Mouse (Mus musculus) kidney, embryonic 15.5 days (tissue): ENCODE data around the gene Nup210. TPM values are rescaled to one million over a fixed set of nuclear protein-coding genes. Genes with fewer than 3 reads are reported as not detected.
A peak's percentile ranks its signal among the peaks of the same experiment; 100 is the strongest.

Experiments used
- ATAC-seq: fragments of 200-750 bp; cut with Nextera tagmentation; replicated peaks from 2 replicates; pipeline ENCODE4 v1.8.0; 2017; ENCODE audit warnings: moderate TSS enrichment; ENCODE audit not compliant: low FRiP score
- H3K27ac ChIP-seq: fragments of 300-500 bp; sonication (generic); 2 replicates; pipeline ENCODE4 v1.5.1; 2015; ENCODE audit warnings: mild to moderate bottlenecking, inconsistent platforms
- H3K27me3 ChIP-seq: fragments of 300-500 bp; sonication (generic); 2 replicates; pipeline ENCODE4 v1.6.1; 2015; ENCODE audit warnings: inconsistent platforms
- H3K36me3 ChIP-seq: fragments of 300-500 bp; sonication (generic); 2 replicates; pipeline ENCODE4 v1.6.1; 2015; ENCODE audit warnings: inconsistent platforms
- H3K4me1 ChIP-seq: fragments of 300-500 bp; sonication (generic); 2 replicates; pipeline ENCODE4 v1.6.1; 2015; ENCODE audit warnings: inconsistent platforms
- H3K4me2 ChIP-seq: fragments of 300-500 bp; sonication (generic); 2 replicates; pipeline ENCODE4 v1.6.1; 2015; ENCODE audit warnings: moderate library complexity, mild to moderate bottlenecking, inconsistent platforms
- H3K4me3 ChIP-seq: fragments of 300-500 bp; sonication (generic); replicated peaks from 2 replicates; pipeline ENCODE4 v1.5.1; 2015; ENCODE audit warnings: mild to moderate bottlenecking, inconsistent platforms
- H3K9ac ChIP-seq: fragments of 300-500 bp; sonication (generic); 2 replicates; pipeline ENCODE4 v1.6.1; 2015; ENCODE audit warnings: mild to moderate bottlenecking, inconsistent platforms
- H3K9me3 ChIP-seq: fragments of 300-500 bp; sonication (generic); replicated peaks from 2 replicates; pipeline ENCODE4 v1.6.1; 2016; ENCODE audit warnings: inconsistent platforms
- WGBS: fragments of 180-500 bp; shearing (Covaris S2); methylation state at CpG from one replicate; pipeline ENCODE4 v1.1.7; 2015; ENCODE audit warnings: mixed read lengths; 5-methylcytosine and 5-hydroxymethylcytosine counted together
- polyA plus RNA-seq: library from polyadenylated mRNA; unstranded; fragments of >200 nt; fragmentation: Nextera tagmentation; extraction: Ambion mirVana; gene quantifications from 2 replicates; pipeline ENCODE4 v1.2.1, GENCODE M21; 2015

The Nup210 gene
- polyA plus RNA-seq, 1 experiment from 2014 or later: 24.2 TPM

DNA sequence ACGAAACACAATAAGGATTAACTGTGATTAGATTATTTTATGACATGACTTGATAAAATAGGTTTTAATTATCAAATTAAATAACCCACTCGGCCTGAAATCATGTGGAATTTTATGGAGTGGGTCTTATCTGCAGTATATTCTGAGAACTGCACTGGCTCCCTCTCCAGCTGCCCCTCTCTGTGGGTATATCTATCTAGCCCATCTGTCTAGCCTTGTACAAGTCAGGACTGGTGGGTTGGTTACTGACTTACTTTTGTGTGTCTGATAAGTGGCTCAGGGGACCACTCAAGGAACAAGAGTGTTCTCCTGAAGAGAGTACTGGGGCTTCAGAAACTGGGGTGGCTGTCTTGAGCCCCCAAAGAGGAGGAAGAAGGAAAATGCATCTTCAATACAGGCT is 109.4 kb downstream of the Nup210 start:
- Histone ChIP-seq H3K4me3 (no peak overlapping the region), H3K27me3 (no peaks in the 10 kb centered on the region), H3K9me3 (no peaks in the 10 kb centered on the region), H3K27ac (no peak overlapping the region), H3K4me2 (no peak overlapping the region), H3K4me1 (no peaks in the 10 kb centered on the region), H3K9ac (no peak overlapping the region), H3K36me3 (no peaks in the 10 kb centered on the region)
- no peak for ATAC-seq
- WGBS: 73% methylated on average over 2 of the region's 2 CpGs

DNA sequence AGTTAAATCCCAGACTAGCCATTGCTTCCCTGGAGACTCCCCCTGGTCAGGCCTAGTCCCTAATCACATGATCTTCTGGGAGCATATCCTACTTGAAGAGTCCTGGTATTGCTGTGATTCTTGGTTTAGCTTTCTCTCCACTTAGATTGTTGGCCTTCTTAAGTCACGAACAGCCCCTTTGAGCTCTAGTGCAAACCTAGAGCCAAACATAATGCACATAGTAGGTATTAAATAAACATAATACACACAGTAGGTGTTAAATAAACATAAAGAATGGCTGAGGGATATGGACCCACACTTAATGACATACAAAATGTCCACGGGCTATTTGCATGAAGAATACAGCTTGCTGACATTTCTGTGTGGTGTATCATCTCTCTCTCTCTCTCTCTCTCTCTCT is 112.5 kb downstream of the Nup210 start:
- Histone ChIP-seq H3K4me3 (no peak overlapping the region), H3K27ac (no peak overlapping the region), H3K36me3 (no peaks in the 10 kb centered on the region), H3K9me3 (no peaks in the 10 kb centered on the region), H3K4me2 (no peak overlapping the region), H3K9ac (no peak overlapping the region), H3K4me1 (peaks cover 9% of the 10 kb centered on the region), H3K27me3 (peaks cover 4% of the 10 kb centered on the region; the same call in 1 of the 2 replicates)
- no peak for ATAC-seq
- WGBS: 93% methylated on average over 2 of the region's 2 CpGs

DNA sequence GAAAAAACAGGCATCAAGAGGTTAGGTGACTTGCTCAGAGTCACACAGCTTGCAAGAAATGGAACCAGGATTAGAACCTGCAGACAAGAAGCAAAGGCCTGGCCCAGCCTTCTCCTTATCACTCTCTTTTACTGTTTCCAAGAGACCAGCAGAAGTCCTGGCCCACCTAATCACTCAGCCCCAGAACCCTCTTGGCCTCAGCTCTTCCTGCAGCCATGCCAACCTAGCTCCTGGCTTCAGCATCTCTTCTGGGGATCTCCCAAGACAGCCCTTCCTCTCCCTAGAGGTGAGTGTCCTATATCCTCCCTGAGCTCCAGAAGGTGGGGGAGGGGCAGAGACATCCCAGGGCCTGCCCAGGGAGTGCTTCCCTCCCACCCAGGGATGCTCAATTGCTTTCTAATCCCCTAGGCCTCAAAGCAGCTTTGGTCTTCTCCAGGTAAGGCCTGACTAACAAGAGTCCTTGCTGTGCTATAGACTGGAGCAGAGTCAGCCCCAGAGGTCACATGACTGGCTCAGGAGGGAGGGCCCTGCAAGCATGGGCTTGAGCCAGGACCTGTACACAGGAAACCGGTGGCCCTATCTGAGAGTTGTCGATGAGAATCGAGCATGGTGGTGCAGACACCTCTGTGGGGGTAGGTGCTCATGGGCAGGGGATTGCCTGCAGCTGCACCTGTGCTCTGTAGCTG is 113.2 kb downstream of the Nup210 start:
- Histone ChIP-seq H3K36me3 (no peaks in the 10 kb centered on the region), H3K9me3 (no peaks in the 10 kb centered on the region), H3K27ac (no peak overlapping the region), H3K9ac (no peak overlapping the region), H3K27me3 (peaks cover 4% of the 10 kb centered on the region; the same call in 1 of the 2 replicates), H3K4me3 (no peak overlapping the region), H3K4me1 (peaks cover 9% of the 10 kb centered on the region), H3K4me2 (no peak overlapping the region)
- ATAC-seq: 0 out of 2 replicates have a peak, but pooled peaks have one; percentile 38
- WGBS: 38% methylated on average over 3 of the region's 3 CpGs

DNA sequence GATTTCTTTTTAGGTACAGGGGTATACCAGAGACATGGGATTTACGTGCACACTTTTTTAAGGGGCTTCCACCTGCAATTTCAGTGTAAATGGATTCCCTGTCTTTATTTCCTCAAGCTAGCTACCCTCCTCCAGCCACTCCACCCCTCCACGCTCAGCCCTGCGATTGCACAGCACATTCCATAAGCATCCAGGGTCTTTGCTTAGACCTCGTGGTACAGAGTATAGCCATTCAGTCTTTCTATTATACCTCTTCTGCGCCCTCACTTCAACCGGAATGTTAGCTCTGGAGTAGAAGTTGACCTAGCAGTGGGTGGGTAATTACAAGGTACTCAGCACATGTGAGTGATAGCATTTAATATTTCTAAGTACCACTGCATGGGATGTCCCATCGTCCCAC is 115.1 kb downstream of the Nup210 start:
- H3K4me2 ChIP-seq: no peak overlapping the region; the same call in 1 of the 2 replicates
- no peak overlapping the region for H3K27ac ChIP-seq
- H3K27me3 ChIP-seq: peaks cover 4% of the 10 kb centered on the region; the same call in 1 of the 2 replicates
- no peak overlapping the region for H3K9ac ChIP-seq
- no peaks in the 10 kb centered on the region for H3K9me3 ChIP-seq
- no peak for ATAC-seq
- WGBS: 46% methylated on average over 7 of the region's 7 CpGs
- no peak overlapping the region for H3K4me3 ChIP-seq
- H3K4me1 ChIP-seq: peaks cover 9% of the 10 kb centered on the region
- H3K36me3 ChIP-seq: no peaks in the 10 kb centered on the region

DNA sequence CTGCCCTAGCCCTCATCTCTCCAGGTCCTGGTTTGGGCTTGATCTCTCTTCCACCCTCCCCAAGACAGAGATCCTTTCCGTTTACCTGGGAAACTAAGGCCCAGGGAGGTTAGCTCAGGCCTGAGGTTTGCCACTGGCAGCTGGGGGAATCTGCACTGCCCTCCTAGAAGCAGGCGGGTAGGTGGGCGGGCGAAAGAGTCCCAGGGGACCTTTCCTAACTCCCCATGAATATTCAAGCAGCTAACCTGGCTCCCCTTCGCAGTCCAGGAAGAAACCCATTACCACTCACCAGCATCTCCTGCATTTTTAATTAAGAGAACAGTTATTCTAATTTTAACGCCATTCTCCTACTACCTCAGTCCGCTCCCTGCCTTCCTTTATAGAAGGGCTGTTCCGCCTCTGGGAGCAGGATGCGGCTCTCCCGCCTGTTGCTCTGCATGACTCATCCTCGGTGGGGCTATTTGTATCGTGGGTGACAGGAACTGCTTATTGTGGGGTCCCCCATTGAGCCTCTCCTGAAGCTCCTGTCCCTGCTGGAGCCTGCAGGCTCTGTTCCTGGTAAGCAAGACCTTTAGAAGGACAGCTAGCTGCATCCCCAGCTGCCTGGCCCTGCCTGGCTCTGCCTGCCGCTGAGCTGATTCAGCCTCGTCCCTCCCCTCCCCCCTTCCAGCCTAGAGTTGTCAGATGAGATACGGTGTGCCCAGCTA is 115.7 kb downstream of the Nup210 start:
- Histone ChIP-seq H3K9me3 (no peaks in the 10 kb centered on the region), H3K36me3 (no peaks in the 10 kb centered on the region), H3K4me2 (peak overlapping the region; percentile 38), H3K4me3 (peak overlapping the region; percentile 9; the same call in 1 of the 2 replicates), H3K27me3 (peaks cover 4% of the 10 kb centered on the region; the same call in 1 of the 2 replicates), H3K4me1 (peaks cover 9% of the 10 kb centered on the region), H3K27ac (no peak overlapping the region), H3K9ac (no peak overlapping the region)
- 9% methylated on average over 15 of the region's 15 CpGs for WGBS
- no peak for ATAC-seq

DNA sequence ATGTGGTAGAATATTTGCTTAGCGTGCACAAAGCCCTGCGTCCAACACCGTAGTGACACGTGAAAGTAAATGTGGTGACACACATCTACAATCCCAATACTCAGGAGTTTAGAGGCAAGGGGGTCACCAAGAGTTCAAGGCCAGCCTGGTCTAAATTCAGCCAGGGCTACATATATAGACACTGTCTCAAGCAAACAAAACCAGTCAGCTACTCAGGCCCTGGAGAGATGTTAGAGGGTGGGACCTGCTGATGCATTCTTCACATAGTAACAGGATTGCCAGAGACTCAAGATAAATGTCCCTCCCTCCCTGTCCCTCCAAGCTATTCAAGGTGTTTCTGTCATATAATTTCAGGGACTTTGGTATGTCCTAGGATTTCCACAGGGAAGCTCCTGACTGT is 117.5 kb downstream of the Nup210 start:
- no peak for ATAC-seq
- Histone ChIP-seq H3K36me3 (no peaks in the 10 kb centered on the region), H3K4me3 (no peak overlapping the region), H3K4me1 (peaks cover 9% of the 10 kb centered on the region), H3K27ac (no peak overlapping the region), H3K9ac (no peak overlapping the region), H3K27me3 (peaks cover 4% of the 10 kb centered on the region; the same call in 1 of the 2 replicates), H3K4me2 (no peak overlapping the region), H3K9me3 (no peaks in the 10 kb centered on the region)
- 89% methylated on average over 4 of the region's 4 CpGs for WGBS

DNA sequence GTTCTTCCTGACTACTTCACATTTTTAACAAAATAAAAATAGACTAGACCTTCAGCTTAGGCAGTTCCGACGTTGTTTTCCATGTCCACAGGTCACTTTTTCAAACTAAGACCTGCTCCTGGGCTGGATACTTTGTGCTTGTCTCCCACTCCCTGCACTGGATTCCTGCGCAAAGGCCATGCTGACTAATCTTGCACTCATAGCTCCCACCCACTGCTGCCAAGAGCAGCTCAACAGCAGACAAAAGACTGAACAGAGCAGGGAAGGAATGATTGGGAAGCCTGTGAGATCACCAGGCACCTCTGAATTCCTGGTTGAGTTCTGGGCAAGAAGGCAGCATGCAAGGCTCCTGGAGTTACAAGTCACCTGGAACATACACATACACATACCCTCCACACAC is 119.6 kb downstream of the Nup210 start:
- Histone ChIP-seq H3K4me2 (no peak overlapping the region), H3K9ac (no peak overlapping the region), H3K36me3 (no peaks in the 10 kb centered on the region), H3K4me1 (peaks cover 9% of the 10 kb centered on the region), H3K9me3 (no peaks in the 10 kb centered on the region), H3K27ac (no peak overlapping the region), H3K4me3 (no peak overlapping the region), H3K27me3 (peaks cover 4% of the 10 kb centered on the region; the same call in 1 of the 2 replicates)
- no peak for ATAC-seq
- WGBS: 87% methylated on average over 3 of the region's 3 CpGs

DNA sequence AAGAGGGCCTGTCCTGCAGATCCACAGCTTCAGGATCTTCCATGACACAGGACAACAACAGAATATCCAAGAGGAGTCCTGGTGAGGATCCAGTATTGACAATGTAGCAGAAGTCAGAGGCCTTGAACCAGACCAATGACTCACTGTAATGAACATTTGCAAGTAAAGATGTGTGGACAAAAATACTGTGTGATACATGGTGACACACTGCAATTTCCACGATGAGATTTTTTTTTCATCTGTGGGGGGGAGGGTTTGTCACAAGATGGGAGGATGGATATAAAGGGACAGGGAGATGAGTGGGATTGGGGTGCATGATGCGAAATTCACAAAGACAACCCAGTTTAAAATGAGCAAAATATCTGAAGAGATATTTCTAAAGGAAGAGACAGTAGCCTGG is 120.4 kb downstream of the Nup210 start:
- no peak overlapping the region for H3K4me2 ChIP-seq
- peaks cover 7% of the 10 kb centered on the region for H3K4me1 ChIP-seq
- H3K36me3 ChIP-seq: no peaks in the 10 kb centered on the region
- no peak overlapping the region for H3K27ac ChIP-seq
- H3K27me3 ChIP-seq: peaks cover 4% of the 10 kb centered on the region; the same call in 1 of the 2 replicates
- WGBS: 91% methylated on average over 2 of the region's 2 CpGs
- H3K9ac ChIP-seq: no peak overlapping the region
- H3K9me3 ChIP-seq: no peaks in the 10 kb centered on the region
- H3K4me3 ChIP-seq: no peak overlapping the region
- no peak for ATAC-seq

DNA sequence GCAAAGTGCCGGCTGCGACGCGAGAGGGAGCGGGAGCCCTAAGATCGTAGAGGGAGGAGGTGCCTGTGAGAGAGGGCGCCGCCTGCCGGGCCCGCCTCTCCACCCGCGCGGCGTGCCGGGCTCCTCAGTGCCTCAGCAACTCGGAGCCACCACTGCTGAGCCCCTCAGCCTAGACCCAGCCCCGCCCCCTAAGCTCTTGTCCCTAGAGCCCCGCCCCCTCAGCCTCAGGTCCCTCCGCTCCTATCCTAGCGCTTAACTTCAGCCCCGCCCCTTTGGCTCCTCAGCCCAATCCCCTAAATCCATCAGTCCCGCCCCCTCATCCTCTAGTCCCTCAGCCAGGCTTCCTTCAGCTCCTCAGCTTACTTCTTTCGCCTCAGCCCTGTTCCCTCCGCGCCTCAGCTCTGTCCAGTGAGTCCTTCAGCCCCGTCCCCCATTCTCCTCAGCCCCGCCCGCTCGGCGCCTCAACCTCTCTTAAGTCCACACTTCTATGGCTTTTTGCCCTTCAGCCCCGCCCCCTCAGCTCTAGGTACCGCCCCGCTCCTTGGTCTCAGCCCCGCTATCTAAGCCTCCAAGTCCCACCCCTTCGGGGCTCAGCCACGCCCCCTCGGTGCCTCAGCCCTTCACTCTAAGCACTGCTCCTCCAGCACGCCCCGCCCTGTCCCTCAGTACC is 127.8 kb downstream of the Nup210 start, which contains the start of gene Iqsec1:
Gene Iqsec1, minus strand, starts transcription at position 38 of the 670 bp plus-strand sequence.
- H3K36me3 ChIP-seq: no peaks in the 10 kb centered on the region
- H3K4me1 ChIP-seq: peaks cover 26% of the 10 kb centered on the region
- peak within 1 kb of the TSS; percentile 89 for H3K27ac ChIP-seq
- peaks cover 3% of the 10 kb centered on the region; the same call in 1 of the 2 replicates for H3K9me3 ChIP-seq
- peak; percentile 96 for ATAC-seq
- peak within 1 kb of the TSS; percentile 100 for H3K4me2 ChIP-seq
- H3K9ac ChIP-seq: peak within 1 kb of the TSS; percentile 72
- WGBS: under 1% methylated on average over 35 of the region's 39 CpGs
- peak within 1 kb of the TSS; percentile 77 for H3K4me3 ChIP-seq
- peaks cover 18% of the 10 kb centered on the region for H3K27me3 ChIP-seq

DNA sequence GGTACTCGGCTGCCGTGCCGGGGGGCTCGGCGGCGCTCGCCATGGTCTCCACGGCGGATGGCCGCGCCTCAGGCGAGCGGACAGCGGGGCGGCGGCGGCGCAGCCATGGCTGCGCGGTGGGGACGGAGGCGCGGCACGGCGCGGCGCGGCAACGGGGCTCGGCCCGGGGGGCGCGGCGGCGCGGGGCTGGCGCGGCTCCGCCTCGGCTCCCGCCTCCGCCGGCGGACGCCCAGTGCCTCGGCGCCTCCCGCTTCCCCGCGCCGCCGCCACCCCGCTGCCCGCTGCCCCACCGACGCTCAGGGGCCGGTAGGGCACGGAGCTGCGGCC is 128.4 kb downstream of the Nup210 start:
- under 1% methylated on average over 55 of the region's 59 CpGs for WGBS
- peak; percentile 26 for ATAC-seq
- peaks cover 18% of the 10 kb centered on the region for H3K27me3 ChIP-seq
- H3K27ac ChIP-seq: peak overlapping the region; percentile 78
- H3K9me3 ChIP-seq: peaks cover 3% of the 10 kb centered on the region; the same call in 1 of the 2 replicates
- peak overlapping the region; percentile 100 for H3K4me2 ChIP-seq
- peaks cover 26% of the 10 kb centered on the region for H3K4me1 ChIP-seq
- H3K4me3 ChIP-seq: peak overlapping the region; percentile 77
- H3K9ac ChIP-seq: peak overlapping the region; percentile 72
- no peaks in the 10 kb centered on the region for H3K36me3 ChIP-seq

DNA sequence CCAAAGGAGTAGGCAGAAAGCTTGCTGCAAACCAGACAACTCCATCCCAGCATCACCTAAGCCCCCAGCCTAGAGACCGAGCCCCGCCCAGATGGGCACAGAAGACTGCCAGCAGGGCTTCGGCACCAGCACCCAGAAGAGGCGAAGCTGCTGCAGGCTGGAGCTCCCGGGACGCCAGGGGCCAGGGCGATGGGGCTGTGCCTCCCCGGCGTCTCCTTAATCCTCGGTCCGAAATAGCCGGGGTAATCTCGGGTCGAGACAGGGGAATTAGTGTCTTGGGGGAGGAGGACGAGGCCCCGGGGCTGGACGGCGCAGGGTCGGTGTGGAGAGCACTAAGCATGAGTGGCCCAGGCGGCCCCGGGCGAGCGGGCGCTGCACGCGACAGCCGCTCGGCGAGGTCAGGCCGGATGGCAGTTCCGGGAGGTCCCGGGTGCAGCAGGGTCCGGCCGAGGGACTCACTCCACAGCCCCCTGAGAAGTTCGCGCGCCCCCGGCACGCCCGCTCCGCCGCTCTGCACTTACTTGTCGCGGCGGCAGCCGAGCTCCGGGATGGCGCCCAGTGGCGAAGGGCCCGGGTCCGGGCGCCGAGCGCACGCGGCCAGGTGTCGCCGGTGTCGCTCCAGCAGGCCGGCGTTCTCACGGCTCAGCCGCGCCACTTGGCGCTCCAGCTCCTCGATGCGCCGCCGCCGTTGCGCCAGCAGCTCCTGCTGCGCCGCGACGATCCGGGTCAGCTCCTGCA is 128.9 kb downstream of the Nup210 start:
- H3K27me3 ChIP-seq: peaks cover 18% of the 10 kb centered on the region
- WGBS: under 1% methylated on average over 75 of the region's 76 CpGs
- H3K36me3 ChIP-seq: no peaks in the 10 kb centered on the region
- H3K4me1 ChIP-seq: peaks cover 26% of the 10 kb centered on the region
- ATAC-seq: peak; percentile 2; the same call in 1 of the 2 replicates
- peak overlapping the region; percentile 72 for H3K9ac ChIP-seq
- peak overlapping the region; percentile 77 for H3K4me3 ChIP-seq
- peak overlapping the region; percentile 78 for H3K27ac ChIP-seq
- H3K9me3 ChIP-seq: peaks cover 3% of the 10 kb centered on the region; the same call in 1 of the 2 replicates
- H3K4me2 ChIP-seq: peak overlapping the region; percentile 100
